Mouse (Mus musculus) C2C12 (cell line): ENCODE measurements around the gene Tmem198.

Experiments used
- CTCF ChIP-seq: IDR thresholded peaks from one replicate; pipeline ENCODE4 v1.5.1; 2011; ENCODE audit not compliant: control insufficient read depth, insufficient read depth, insufficient read length
- MAX ChIP-seq: IDR thresholded peaks from one replicate; pipeline ENCODE4 v1.6.1; 2011; ENCODE audit warnings: mild to moderate bottlenecking, control low read depth
- USF1 ChIP-seq: IDR thresholded peaks from one replicate; pipeline ENCODE4 v1.6.1; 2011; ENCODE audit warnings: low read depth, mild to moderate bottlenecking, control low read depth, moderate library complexity

DNA sequence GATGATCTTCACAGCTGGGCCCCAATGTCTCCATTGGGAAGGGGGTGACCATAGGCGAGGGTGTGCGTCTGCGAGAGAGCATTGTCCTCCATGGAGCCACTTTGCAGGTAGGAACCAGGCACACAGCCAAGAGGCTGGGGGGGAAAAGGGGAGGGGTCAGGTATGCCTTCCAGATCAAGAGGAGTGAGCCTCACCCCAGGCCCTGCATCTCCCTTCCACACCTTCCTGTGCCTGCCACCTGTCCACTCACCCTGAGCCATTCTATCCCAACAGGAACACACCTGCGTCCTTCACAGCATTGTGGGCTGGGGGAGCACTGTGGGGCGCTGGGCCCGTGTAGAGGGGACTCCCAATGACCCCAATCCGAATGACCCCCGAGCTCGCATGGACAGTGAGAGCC is 37.2 kb upstream of the Tmem198 start:
- TF ChIP-seq USF1 (no peak), CTCF (no peak), MAX (no peak)
